Mouse (Mus musculus) pancreas, adult 10 weeks (tissue): Measurements from ENCODE around the gene Ldah. TPM values are rescaled to one million over a fixed set of nuclear protein-coding genes. Genes with fewer than 3 reads are reported as not detected.

Experiments used
- polyA plus RNA-seq: library from polyadenylated mRNA; stranded (reverse); fragments of 350-450 nt; fragmentation: Illumina TruSeq; extraction: RNeasy Lipid Tissue Mini Kit (QIAGEN cat#74804); gene quantifications from one replicate; pipeline ENCODE4 v1.2.3, GENCODE M21; 2015; ENCODE audit warnings: low read depth, low replicate concordance; ENCODE audit not compliant: insufficient read depth

Gene Ldah
- 5.1 TPM for polyA plus RNA-seq

GRCm38 (mm10) chr12:8207978-8208403 is at the start of gene Ldah:
TSS of gene Ldah (plus strand) at chr12:8208107.

DNA sequence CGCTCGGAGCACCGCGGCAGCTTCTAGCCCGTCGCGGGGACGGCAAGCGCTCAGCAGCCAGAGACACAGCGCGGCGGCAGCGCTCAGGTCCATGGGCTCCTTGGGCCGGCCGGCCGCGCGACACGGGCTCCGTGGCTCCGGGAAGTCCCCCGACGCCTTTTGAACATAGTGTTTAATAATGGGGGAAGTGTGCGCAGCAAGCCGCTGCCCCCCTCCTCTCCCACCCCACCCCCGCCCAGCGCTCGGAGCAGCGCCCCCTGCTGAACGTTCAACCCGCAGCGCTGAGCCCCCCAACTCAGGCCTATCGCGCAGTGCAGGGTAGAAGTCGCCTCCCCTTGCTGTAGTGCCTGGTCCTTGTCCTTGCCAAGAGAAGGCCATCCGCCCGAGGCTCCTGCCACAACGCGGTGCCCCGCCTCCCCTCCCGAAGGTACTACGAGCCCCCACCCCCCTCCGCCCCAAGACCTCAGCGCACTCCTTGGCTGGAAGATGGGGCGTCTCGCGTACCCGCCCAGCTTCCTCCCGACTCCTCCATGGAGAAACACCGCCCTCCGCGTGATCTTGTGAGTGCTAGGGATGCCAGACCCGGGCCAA is 94.0 kb downstream of the Ldah start, which contains the start of gene Gdf7:
Gene Gdf7 (minus strand): TSS at position 114 of the 591 bp plus-strand sequence.

GRCm38 (mm10) chr12:8313270-8313771 is 105.4 kb downstream of the Ldah start, which contains the start of gene Hs1bp3:
TSS of gene Hs1bp3 (plus strand) at chr12:8313432.

Other genes starting within 250 kb of the Ldah start
- gene Apob, start 230.5 kb upstream of the Ldah start, polyA plus RNA-seq = not detected
- not detected for gene Gdf7, start 93.8 kb downstream of the Ldah start, polyA plus RNA-seq
- gene Hs1bp3, start 105.3 kb downstream of the Ldah start, polyA plus RNA-seq = 3.3 TPM